7 mouse cellular contexts compared by ENCODE assay signal in genomic region chr4:132211953-132212734, GRCm38 (mm10). TPM values are rescaled to one million over a fixed set of nuclear protein-coding genes. Genes with fewer than 3 reads are reported as not detected.
DNase-seq lines count a peak whose midpoint lies in the region; ATAC-seq lines count a peak whose summit lies in the region.

Ythdf2 (minus strand) TSS chr4:132212303.

- no peaks in the 10 kb centered on the region for H3K27me3 ChIP-seq in embryonic facial prominence, embryonic 10.5 days (replicated peaks; ENCODE audit: low read depth, poor library complexity, severe bottlenecking)
- no peaks in the 10 kb centered on the region for H3K27me3 ChIP-seq in limb, embryonic 10.5 days (ENCODE audit: low read depth, poor library complexity, severe bottlenecking)
- no peaks in the 10 kb centered on the region for H3K27me3 ChIP-seq in midbrain, embryonic 13.5 days

- peak; percentile 99 for DNase-seq in adrenal gland, postnatal 10 days
- DNase-seq in embryonic facial prominence, embryonic 10.5 days (ENCODE audit: low spot score) = peak; percentile 98
- peak; percentile 94 for DNase-seq in kidney, adult 11 months
- peak; percentile 99 for DNase-seq in limb, embryonic 10.5 days (ENCODE audit: low spot score)
- DNase-seq in spleen, adult 12 weeks (ENCODE audit: low spot score) = peak; percentile 97

- peak; percentile 91 for ATAC-seq in granulocyte monocyte progenitor cell, adult 5-6 weeks (replicated peaks; ENCODE audit: poor library complexity, severe bottlenecking)
- peak; percentile 98 for ATAC-seq in midbrain, embryonic 13.5 days

- peaks cover 28% of the 10 kb centered on the region for H3K4me1 ChIP-seq in embryonic facial prominence, embryonic 10.5 days
- H3K4me1 ChIP-seq in limb, embryonic 10.5 days = peaks cover 21% of the 10 kb centered on the region
- peaks cover 33% of the 10 kb centered on the region for H3K4me1 ChIP-seq in midbrain, embryonic 13.5 days (replicated peaks)

- H3K36me3 ChIP-seq in embryonic facial prominence, embryonic 10.5 days (replicated peaks) = peaks cover 38% of the 10 kb centered on the region
- peaks cover 40% of the 10 kb centered on the region for H3K36me3 ChIP-seq in limb, embryonic 10.5 days
- H3K36me3 ChIP-seq in midbrain, embryonic 13.5 days = peaks cover 13% of the 10 kb centered on the region

- 1% methylated on average over 78 of the region's 78 CpGs for WGBS in embryonic facial prominence, embryonic 10.5 days
- WGBS in limb, embryonic 10.5 days = 1% methylated on average over 76 of the region's 78 CpGs
- WGBS in midbrain, embryonic 13.5 days = 2% methylated on average over 58 of the region's 78 CpGs

- peak within 1 kb of the TSS; percentile 90 for H3K4me2 ChIP-seq in midbrain, embryonic 13.5 days (replicated peaks)

- H3K27ac ChIP-seq in embryonic facial prominence, embryonic 10.5 days (replicated peaks) = peak within 1 kb of the TSS; percentile 99
- peak within 1 kb of the TSS; percentile 99 for H3K27ac ChIP-seq in limb, embryonic 10.5 days
- peak within 1 kb of the TSS; percentile 95 for H3K27ac ChIP-seq in midbrain, embryonic 13.5 days

- no peaks in the 10 kb centered on the region for H3K9me3 ChIP-seq in embryonic facial prominence, embryonic 10.5 days
- no peaks in the 10 kb centered on the region for H3K9me3 ChIP-seq in limb, embryonic 10.5 days (replicated peaks)
- H3K9me3 ChIP-seq in midbrain, embryonic 13.5 days = no peaks in the 10 kb centered on the region

- H3K9ac ChIP-seq in midbrain, embryonic 13.5 days (replicated peaks) = peak within 1 kb of the TSS; percentile 100

- peak within 1 kb of the TSS; percentile 100 for H3K4me3 ChIP-seq in embryonic facial prominence, embryonic 10.5 days
- peak within 1 kb of the TSS; percentile 93 for H3K4me3 ChIP-seq in limb, embryonic 10.5 days
- peak within 1 kb of the TSS; percentile 100 for H3K4me3 ChIP-seq in midbrain, embryonic 13.5 days (replicated peaks)

RNA-seq across cellular contexts. Expression of gene Ythdf2, which starts in this region (rescaled TPM):
- 10 to 100 TPM; 48.9 to 54.4 TPM for total RNA-seq in adrenal gland, postnatal 10 days (2021)
- polyA plus RNA-seq in embryonic facial prominence, embryonic 10.5 days (2016; fragmentation: Nextera tagmentation; extraction: Ambion mirVana) = 155 and 159 TPM in 2 replicates
- 55.2 and 65.3 TPM in 2 replicates for total RNA-seq in granulocyte monocyte progenitor cell, adult 5-6 weeks (2014; fragmentation: Nextera tagmentation)
- 63.6 and 81.8 TPM in 2 replicates for total RNA-seq in granulocyte monocyte progenitor cell, adult 5-6 weeks (2017)
- polyA plus RNA-seq in limb, embryonic 10.5 days (2016; fragmentation: Nextera tagmentation; extraction: Ambion mirVana) = 151 TPM in 2 replicates
- 146 and 149 TPM in 2 replicates for polyA plus RNA-seq in midbrain, embryonic 13.5 days (2015; fragmentation: Nextera tagmentation; extraction: Ambion mirVana)

Comparison
In these comparisons a context has a peak if more than half of its experiments do, and no peak if none do; other contexts are left out.
1. Peak in every context shown above with its lines: DNase-seq, ATAC-seq, H3K4me3 ChIP-seq and H3K27ac ChIP-seq.